Mouse (Mus musculus) CH12.LX (cell line): ENCODE data around the gene Efemp2. TPM values are rescaled to one million over a fixed set of nuclear protein-coding genes. Genes with fewer than 3 reads are reported as not detected.

Experiments used
- DNase-seq: peaks from one replicate; pipeline ENCODE4 v3.0.0-alpha.2; 2013; ENCODE audit errors: extremely low read depth
- H3K27ac ChIP-seq: 2 replicates; pipeline ENCODE4 v1.5.1; 2012; ENCODE audit warnings: low read depth, mild to moderate bottlenecking, control low read depth, moderate library complexity; ENCODE audit not compliant: insufficient read depth
- H3K27me3 ChIP-seq: replicated peaks from 2 replicates; pipeline ENCODE3; 2012; ENCODE audit warnings: inconsistent platforms
- H3K36me3 ChIP-seq, 2 experiments: replicated peaks in 1 of 2; 2 replicates each; pipeline versions ENCODE3 to v1.6.1; 2012; ENCODE audit warnings: inconsistent platforms in 1 of 2, low read length in 1 of 2, mild to moderate bottlenecking in 1 of 2, mixed read lengths in 1 of 2, moderate library complexity in 1 of 2; ENCODE audit not compliant: control insufficient read depth in 1 of 2, insufficient read depth in 1 of 2
- H3K4me1 ChIP-seq, 2 experiments: 2 replicates each; pipeline ENCODE4 v1.6.1; 2012; ENCODE audit warnings: inconsistent platforms in 1 of 2, moderate library complexity in 1 of 2; ENCODE audit not compliant: insufficient read depth in 2 of 2, control insufficient read depth in 1 of 2
- H3K4me2 ChIP-seq: 2 replicates; pipeline ENCODE4 v1.6.1; 2012; ENCODE audit warnings: low read depth, mild to moderate bottlenecking, control low read depth; ENCODE audit not compliant: poor library complexity, insufficient read depth, severe bottlenecking
- H3K4me3 ChIP-seq, 3 experiments: fragments of 150-350 bp in 1 of 3; sonication (generic) in 1 of 3; replicated peaks in 1 of 3; 2 replicates each; pipeline versions ENCODE3 to v1.5.1; 2011 to 2012; ENCODE audit warnings: low read depth in 2 of 3, low read length in 2 of 3, mild to moderate bottlenecking in 2 of 3, moderate library complexity in 2 of 3, control low read depth in 1 of 3, improper control_type of control experiment in 1 of 3, inconsistent platforms in 1 of 3, mixed read lengths in 1 of 3; ENCODE audit not compliant: poor library complexity in 1 of 3
- H3K79me2 ChIP-seq: replicated peaks from 2 replicates; pipeline ENCODE4 v1.6.1; 2012; ENCODE audit warnings: mild to moderate bottlenecking, moderate library complexity; ENCODE audit not compliant: control insufficient read depth, poor library complexity, insufficient read depth, severe bottlenecking; ENCODE audit errors: extremely low read depth
- H3K9ac ChIP-seq: 2 replicates; pipeline ENCODE4 v1.6.1; 2012; ENCODE audit warnings: low read depth, mild to moderate bottlenecking, control low read depth, moderate library complexity; ENCODE audit not compliant: insufficient read depth
- H3K9me3 ChIP-seq: replicated peaks from 2 replicates; pipeline ENCODE3; 2012; ENCODE audit warnings: low read length, inconsistent platforms, mixed read lengths
- CHD2 ChIP-seq: IDR thresholded peaks from 2 replicates; pipeline ENCODE4 v1.6.1; 2011; ENCODE audit warnings: low read length, improper control_type of control experiment
- E2F4 ChIP-seq: IDR thresholded peaks from 2 replicates; pipeline ENCODE4 v1.6.1; 2011; ENCODE audit warnings: low read depth, low read length, improper control_type of control experiment; ENCODE audit not compliant: insufficient replicate concordance
- EP300 ChIP-seq: IDR thresholded peaks from 2 replicates; pipeline ENCODE4 v1.6.1; 2011; ENCODE audit warnings: low read length, improper control_type of control experiment
- ETS1 ChIP-seq: conservative IDR thresholded peaks from 2 replicates; pipeline ENCODE4 v1.6.1; 2012; ENCODE audit warnings: low read depth, mild to moderate bottlenecking, inconsistent platforms, low read length, improper control_type of control experiment, moderate library complexity
- GABPA ChIP-seq: IDR thresholded peaks from 2 replicates; pipeline ENCODE4 v1.6.1; 2012; ENCODE audit warnings: low read depth, low read length, improper control_type of control experiment, inconsistent platforms; ENCODE audit not compliant: insufficient replicate concordance
- JUN ChIP-seq: IDR thresholded peaks from 2 replicates; pipeline ENCODE4 v1.6.1; 2011; ENCODE audit warnings: low read depth, mild to moderate bottlenecking, low read length, improper control_type of control experiment, moderate library complexity; ENCODE audit not compliant: insufficient read depth
- KAT2A ChIP-seq: IDR thresholded peaks from 2 replicates; pipeline ENCODE4 v1.6.1; 2012; ENCODE audit warnings: low read length, improper control_type of control experiment, inconsistent platforms; ENCODE audit not compliant: insufficient replicate concordance
- MEF2A ChIP-seq: IDR thresholded peaks from 2 replicates; pipeline ENCODE4 v1.6.1; 2014; ENCODE audit warnings: low read depth, mild to moderate bottlenecking, inconsistent platforms, low read length, improper control_type of control experiment, borderline replicate concordance
- MXI1 ChIP-seq: IDR thresholded peaks from 2 replicates; pipeline ENCODE4 v1.6.1; 2011; ENCODE audit warnings: mild to moderate bottlenecking, low read depth, low read length, improper control_type of control experiment
- NELFE ChIP-seq: IDR thresholded peaks from 2 replicates; pipeline ENCODE4 v1.6.1; 2011; ENCODE audit warnings: low read depth, low read length, improper control_type of control experiment
- NRF1 ChIP-seq: IDR thresholded peaks from 2 replicates; pipeline ENCODE4 v1.6.1; 2014; ENCODE audit warnings: low read depth, mild to moderate bottlenecking, inconsistent platforms, low read length, improper control_type of control experiment, moderate library complexity
- POLR2A ChIP-seq: IDR thresholded peaks from 2 replicates; pipeline ENCODE4 v1.6.1; 2011; ENCODE audit warnings: low read depth, mild to moderate bottlenecking, improper control_type of control experiment, low read length
- RCOR1 ChIP-seq: conservative IDR thresholded peaks from 2 replicates; pipeline ENCODE4 v1.6.1; 2012; ENCODE audit warnings: low read depth, mild to moderate bottlenecking, inconsistent platforms, low read length, improper control_type of control experiment
- SIN3A ChIP-seq: IDR thresholded peaks from 2 replicates; pipeline ENCODE4 v1.6.1; 2012; ENCODE audit warnings: low read length, improper control_type of control experiment, inconsistent platforms
- SMC3 ChIP-seq: IDR thresholded peaks from 2 replicates; pipeline ENCODE4 v1.6.1; 2011; ENCODE audit warnings: low read depth, low read length, improper control_type of control experiment
- TCF12 ChIP-seq: IDR thresholded peaks from 2 replicates; pipeline ENCODE4 v1.6.1; 2014; ENCODE audit warnings: low read depth, mild to moderate bottlenecking, inconsistent platforms, low read length, improper control_type of control experiment
- UBTF ChIP-seq: IDR thresholded peaks from 2 replicates; pipeline ENCODE4 v1.6.1; 2012; ENCODE audit warnings: low read depth, mild to moderate bottlenecking, inconsistent platforms, low read length, improper control_type of control experiment, moderate library complexity
- USF2 ChIP-seq: conservative IDR thresholded peaks from 2 replicates; pipeline ENCODE4 v1.6.1; 2011; ENCODE audit warnings: low read depth, low read length, improper control_type of control experiment
- ZC3H11A ChIP-seq: IDR thresholded peaks from 2 replicates; pipeline ENCODE4 v1.6.1; 2012; ENCODE audit warnings: low read depth, mild to moderate bottlenecking, inconsistent platforms, low read length, improper control_type of control experiment
- ZKSCAN1 ChIP-seq: IDR thresholded peaks from 2 replicates; pipeline ENCODE4 v1.6.1; 2012; ENCODE audit warnings: low read depth, inconsistent platforms, low read length, improper control_type of control experiment, borderline replicate concordance
- ZNF384 ChIP-seq: IDR thresholded peaks from 2 replicates; pipeline ENCODE4 v1.6.1; 2012; ENCODE audit warnings: low read depth, low read length, improper control_type of control experiment, inconsistent platforms
- dilution Hi-C: fragments of 300-500 bp; cut with MboI; formaldehyde crosslinking; loops from 2 replicates; pipeline ENCODE4 v1.14.3; 2020; ENCODE audit warnings: low sequenced_read_pairs; ENCODE audit not compliant: extremely low pct_unique_long_range_greater_than_20kb, extremely low pct_ligation_motif_present
- in situ Hi-C: fragments of 300-500 bp; cut with MboI; formaldehyde crosslinking; loops from 3 replicates; pipeline ENCODE4 v1.14.3; 2019; ENCODE audit warnings: low sequenced_read_pairs, low pct_ligation_motif_present, low pct_unique_long_range_greater_than_20kb, mixed read lengths
- polyA plus RNA-seq: library from polyadenylated mRNA; unstranded; fragments of >175 nt; gene quantifications from 2 replicates; pipeline ENCODE4 v1.2.1, GENCODE M21; 2012; ENCODE audit warnings: low read depth; ENCODE audit not compliant: insufficient read length
- total RNA-seq, 2 experiments: library from RNA; depleted of rRNA; stranded (reverse); fragments of 300-350 nt in 1 of 2; fragments of >200 nt in 1 of 2; gene quantifications; 2 replicates each; pipeline ENCODE4 v1.2.3; 2012 to 2014

Efemp2 gene
- total and polyA plus RNA-seq, 3 experiments = 0.50 to 0.51 TPM; not detected in 1

- H3K36me3 ChIP-seq = peaks cover 0 to 17% of the 10 kb centered on the region in 2 experiments
- no peak overlapping the region for H3K9ac ChIP-seq
- TF ChIP-seq MEF2A (no peak), ZNF384 (no peak), NRF1 (no peak), ZKSCAN1 (no peak), TCF12 (no peak), GABPA (no peak), UBTF (no peak), USF2 (no peak), MXI1 (no peak), ZC3H11A (no peak), E2F4 (no peak), SMC3 (no peak), CHD2 (no peak), POLR2A (no peak), KAT2A (no peak), SIN3A (no peak), EP300 (no peak), RCOR1 (no peak), ETS1 (no peak)
- no peaks in the 10 kb centered on the region for H3K27me3 ChIP-seq
- H3K4me2 ChIP-seq = no peak overlapping the region
- H3K27ac ChIP-seq = no peak overlapping the region
- dilution Hi-C loops (no loop called here), in situ Hi-C loops (no loop called here)
- H3K4me3 ChIP-seq = no peak overlapping the region
- DNase-seq = no peak
- no peaks in the 10 kb centered on the region for H3K9me3 ChIP-seq
- H3K79me2 ChIP-seq = no peaks in the 10 kb centered on the region
- H3K4me1 ChIP-seq = no peaks in the 10 kb centered on the region
Observed at GRCm38 (mm10) chr19:5477668-5478300, 4.0 kb downstream of the Efemp2 start.

- in situ Hi-C loops (no loop called here), dilution Hi-C loops (no loop called here)
- TF ChIP-seq MXI1 (no peak), JUN (no peak), RCOR1 (no peak), USF2 (no peak), NELFE (no peak), ZNF384 (no peak), E2F4 (no peak), TCF12 (no peak)
- no peaks in the 10 kb centered on the region for H3K9me3 ChIP-seq
- no peak overlapping the region for H3K4me3 ChIP-seq
- H3K4me1 ChIP-seq = no peaks in the 10 kb centered on the region
- H3K27ac ChIP-seq = no peak overlapping the region
- H3K9ac ChIP-seq = no peak overlapping the region
- no peak overlapping the region for H3K4me2 ChIP-seq
- H3K27me3 ChIP-seq = no peaks in the 10 kb centered on the region
- H3K36me3 ChIP-seq = peaks cover 19 to 39% of the 10 kb centered on the region in 2 experiments
- no peak for DNase-seq
- H3K79me2 ChIP-seq = no peaks in the 10 kb centered on the region
Observed at GRCm38 (mm10) chr19:5480016-5480415, 6.3 kb downstream of the Efemp2 start.
